Mouse (Mus musculus): ENCODE results near the gene Aplp2. TPM values are rescaled to one million over a fixed set of nuclear protein-coding genes. Genes with fewer than 3 reads are reported as not detected.

Aplp2 gene
- total and polyA plus RNA-seq, 3 experiments, result 79.4 to 724 (median 492) TPM

GRCm38 (mm10) chr9:31130357-31131204 lies 81.0 kb downstream of the Aplp2 start:
- ATAC-seq (ENCODE audit: extremely low read depth, insufficient number of reproducible peaks, low FRiP score, poor library complexity, severe bottlenecking), result no peak
- Histone ChIP-seq H3K9me3 (replicated peaks) (no peaks in the 10 kb centered on the region), H3K36me3 (replicated peaks) (no peaks in the 10 kb centered on the region), H3K4me3 (ENCODE audit: low read depth, low read length) (no peak overlapping the region), H3K4me1 (ENCODE audit: insufficient read depth, low read depth, low read length) (0 out of 2 replicates have a peak, but pooled peaks cover 3% of the 10 kb centered on the region), H3K27me3 (ENCODE audit: insufficient read depth, low read length) (peaks cover 58% of the 10 kb centered on the region)
- no peak for TF ChIP-seq TAL1 (conservative IDR thresholded peaks at IDR 0.05; ENCODE audit: low read depth, low read length)
- no peak for TF ChIP-seq GATA2 (IDR thresholded peaks at IDR 0.05; ENCODE audit: borderline replicate concordance, low read depth, low read length)
- TF ChIP-seq POLR2AphosphoS5 (IDR thresholded peaks at IDR 0.05; ENCODE audit: insufficient replicate concordance, low read depth, low read length), result no peak
- no peak for TF ChIP-seq CTCF (IDR thresholded peaks at IDR 0.05; ENCODE audit: low read depth, low read length)
- no peak for TF ChIP-seq GATA1 (IDR thresholded peaks at IDR 0.05; ENCODE audit: borderline replicate concordance, low read length)
- DNase-seq (ENCODE audit: low spot score), result no peak

- Histone ChIP-seq H3K27me3 (ENCODE audit: insufficient read depth, low read length) (peaks cover 58% of the 10 kb centered on the region), H3K36me3 (replicated peaks) (no peaks in the 10 kb centered on the region), H3K4me3 (ENCODE audit: low read depth, low read length) (no peak overlapping the region), H3K9me3 (replicated peaks) (no peaks in the 10 kb centered on the region), H3K4me1 (ENCODE audit: insufficient read depth, low read depth, low read length) (0 out of 2 replicates have a peak, but pooled peaks cover 3% of the 10 kb centered on the region)
- TF ChIP-seq TAL1 (conservative IDR thresholded peaks at IDR 0.05; ENCODE audit: low read depth, low read length), result no peak
- no peak for TF ChIP-seq GATA1 (IDR thresholded peaks at IDR 0.05; ENCODE audit: borderline replicate concordance, low read length)
- no peak for TF ChIP-seq GATA2 (IDR thresholded peaks at IDR 0.05; ENCODE audit: borderline replicate concordance, low read depth, low read length)
- TF ChIP-seq POLR2AphosphoS5 (IDR thresholded peaks at IDR 0.05; ENCODE audit: insufficient replicate concordance, low read depth, low read length), result no peak
- no peak for TF ChIP-seq CTCF (IDR thresholded peaks at IDR 0.05; ENCODE audit: low read depth, low read length)
- ATAC-seq (ENCODE audit: extremely low read depth, insufficient number of reproducible peaks, low FRiP score, poor library complexity, severe bottlenecking), result no peak
- DNase-seq (ENCODE audit: low spot score), result no peak
Observed at GRCm38 (mm10) chr9:31129956-31130355, 81.7 kb downstream of the Aplp2 start.

- H3K4me1 ChIP-seq (ENCODE audit: insufficient read depth, low read depth, low read length), result 0 out of 2 replicates have a peak, but pooled peaks cover 3% of the 10 kb centered on the region
- no peak for ATAC-seq (ENCODE audit: extremely low read depth, insufficient number of reproducible peaks, low FRiP score, poor library complexity, severe bottlenecking)
- H3K9me3 ChIP-seq (replicated peaks), result no peaks in the 10 kb centered on the region
- H3K36me3 ChIP-seq (replicated peaks), result no peaks in the 10 kb centered on the region
- no peak for DNase-seq (ENCODE audit: low spot score)
- H3K4me3 ChIP-seq (ENCODE audit: low read depth, low read length), result no peak overlapping the region
- TF ChIP-seq POLR2AphosphoS5 (IDR thresholded peaks at IDR 0.05; ENCODE audit: insufficient replicate concordance, low read depth, low read length) (no peak), GATA1 (IDR thresholded peaks at IDR 0.05; ENCODE audit: borderline replicate concordance, low read length) (no peak), GATA2 (IDR thresholded peaks at IDR 0.05; ENCODE audit: borderline replicate concordance, low read depth, low read length) (no peak), CTCF (IDR thresholded peaks at IDR 0.05; ENCODE audit: low read depth, low read length) (no peak), TAL1 (conservative IDR thresholded peaks at IDR 0.05; ENCODE audit: low read depth, low read length) (no peak)
- H3K27me3 ChIP-seq (ENCODE audit: insufficient read depth, low read length), result peaks cover 58% of the 10 kb centered on the region
Observed at GRCm38 (mm10) chr9:31127876-31128465, 83.6 kb downstream of the Aplp2 start.

GRCm38 (mm10) chr9:31126079-31126478 lies 85.5 kb downstream of the Aplp2 start:
- Histone ChIP-seq H3K4me1 (ENCODE audit: insufficient read depth, low read depth, low read length) (0 out of 2 replicates have a peak, but pooled peaks cover 2% of the 10 kb centered on the region), H3K9me3 (replicated peaks) (no peaks in the 10 kb centered on the region), H3K27me3 (ENCODE audit: insufficient read depth, low read length) (peaks cover 57% of the 10 kb centered on the region), H3K4me3 (ENCODE audit: low read depth, low read length) (no peak overlapping the region), H3K36me3 (replicated peaks) (no peaks in the 10 kb centered on the region)
- DNase-seq (ENCODE audit: low spot score) (no peak), ATAC-seq (ENCODE audit: extremely low read depth, insufficient number of reproducible peaks, low FRiP score, poor library complexity, severe bottlenecking) (no peak)
- TF ChIP-seq GATA1 (IDR thresholded peaks at IDR 0.05; ENCODE audit: borderline replicate concordance, low read length) (no peak), CTCF (IDR thresholded peaks at IDR 0.05; ENCODE audit: low read depth, low read length) (no peak), GATA2 (IDR thresholded peaks at IDR 0.05; ENCODE audit: borderline replicate concordance, low read depth, low read length) (no peak), POLR2AphosphoS5 (IDR thresholded peaks at IDR 0.05; ENCODE audit: insufficient replicate concordance, low read depth, low read length) (no peak), TAL1 (conservative IDR thresholded peaks at IDR 0.05; ENCODE audit: low read depth, low read length) (no peak)

- Histone ChIP-seq H3K4me3 (ENCODE audit: low read depth, low read length) (no peak overlapping the region), H3K9me3 (replicated peaks) (no peaks in the 10 kb centered on the region), H3K27me3 (ENCODE audit: insufficient read depth, low read length) (peaks cover 42% of the 10 kb centered on the region), H3K4me1 (ENCODE audit: insufficient read depth, low read depth, low read length) (0 out of 2 replicates have a peak, but pooled peaks cover 2% of the 10 kb centered on the region), H3K36me3 (replicated peaks) (no peaks in the 10 kb centered on the region)
- TF ChIP-seq GATA2 (IDR thresholded peaks at IDR 0.05; ENCODE audit: borderline replicate concordance, low read depth, low read length) (no peak), CTCF (IDR thresholded peaks at IDR 0.05; ENCODE audit: low read depth, low read length) (no peak)
- DNase-seq (ENCODE audit: low spot score), result no peak
- ATAC-seq (ENCODE audit: extremely low read depth, insufficient number of reproducible peaks, low FRiP score, poor library complexity, severe bottlenecking), result no peak
Observed at GRCm38 (mm10) chr9:31122464-31123030, 89.1 kb downstream of the Aplp2 start.

- Histone ChIP-seq H3K4me3 (ENCODE audit: low read depth, low read length) (no peak overlapping the region), H3K4me1 (ENCODE audit: insufficient read depth, low read depth, low read length) (0 out of 2 replicates have a peak, but pooled peaks cover 2% of the 10 kb centered on the region), H3K27me3 (ENCODE audit: insufficient read depth, low read length) (peaks cover 32% of the 10 kb centered on the region), H3K9me3 (replicated peaks) (no peaks in the 10 kb centered on the region), H3K36me3 (replicated peaks) (no peaks in the 10 kb centered on the region)
- TF ChIP-seq GATA2 (IDR thresholded peaks at IDR 0.05; ENCODE audit: borderline replicate concordance, low read depth, low read length) (no peak), TAL1 (conservative IDR thresholded peaks at IDR 0.05; ENCODE audit: low read depth, low read length) (no peak), GATA1 (IDR thresholded peaks at IDR 0.05; ENCODE audit: borderline replicate concordance, low read length) (no peak), CTCF (IDR thresholded peaks at IDR 0.05; ENCODE audit: low read depth, low read length) (no peak), POLR2AphosphoS5 (IDR thresholded peaks at IDR 0.05; ENCODE audit: insufficient replicate concordance, low read depth, low read length) (no peak)
- ATAC-seq (ENCODE audit: extremely low read depth, insufficient number of reproducible peaks, low FRiP score, poor library complexity, severe bottlenecking) (no peak), DNase-seq (ENCODE audit: low spot score) (no peak)
Observed at GRCm38 (mm10) chr9:31120533-31120915, 91.1 kb downstream of the Aplp2 start.
